Comparison of ENCODE assay signal across 17 mouse cellular contexts in genomic region chr4:84092509-84092908, GRCm38 (mm10).
DNase-seq lines count a peak whose midpoint lies in the region; ATAC-seq lines count a peak whose summit lies in the region.
"Had no signal": no experiment of that assay in that cellular context is flagged by ENCODE, and none has a peak within 500 bp of the region (broad histone marks: within the 10 kb centered on the region; RNA-seq: fewer than 3 reads in every experiment).

No protein-coding gene starts in this region.

- ATAC-seq in heart, embryonic 14.5 days (ENCODE audit: insufficient number of reproducible peaks, insufficient read depth, low FRiP score, low read depth) = peak; percentile 71; the same call in 1 of the 2 replicates
- peak; percentile 81 for ATAC-seq in hindbrain, embryonic 16.5 days
- no peak for ATAC-seq in forebrain, embryonic 13.5 days

- no peak overlapping the region for H3K9ac ChIP-seq in heart, embryonic 14.5 days (ENCODE audit: low read length)
- H3K9ac ChIP-seq in hindbrain, embryonic 16.5 days (ENCODE audit: low read depth, low read length) = no peak overlapping the region
- no peak overlapping the region for H3K9ac ChIP-seq in forebrain, embryonic 13.5 days

- H3K36me3 ChIP-seq in heart, embryonic 14.5 days (ENCODE audit: control insufficient read depth, insufficient read depth, low read length) = no peaks in the 10 kb centered on the region
- no peaks in the 10 kb centered on the region for H3K36me3 ChIP-seq in hindbrain, embryonic 16.5 days (ENCODE audit: control insufficient read depth, insufficient read depth, low read length)
- no peaks in the 10 kb centered on the region for H3K36me3 ChIP-seq in forebrain, embryonic 13.5 days (ENCODE audit: poor library complexity, severe bottlenecking)
- H3K36me3 ChIP-seq: forebrain, embryonic 10.5 days had no signal

- intact Hi-C loops in heart, postnatal 10 days (cut with DNase I) = no loop called here

- H3K4me2 ChIP-seq in heart, embryonic 14.5 days (ENCODE audit: low read length) = no peak overlapping the region
- no peak overlapping the region for H3K4me2 ChIP-seq in hindbrain, embryonic 16.5 days (ENCODE audit: low read length)
- H3K4me2 ChIP-seq in forebrain, embryonic 13.5 days = no peak overlapping the region

- H3K9me3 ChIP-seq in heart, embryonic 14.5 days (ENCODE audit: control insufficient read depth, low read length) = no peaks in the 10 kb centered on the region
- H3K9me3 ChIP-seq in hindbrain, embryonic 16.5 days (ENCODE audit: control insufficient read depth, low read length) = no peaks in the 10 kb centered on the region
- H3K9me3 ChIP-seq in forebrain, embryonic 13.5 days (replicated peaks) = no peaks in the 10 kb centered on the region
- H3K9me3 ChIP-seq: forebrain, embryonic 10.5 days had no signal

- 41% methylated on average over 9 of the region's 9 CpGs for WGBS in heart, embryonic 14.5 days
- WGBS in hindbrain, embryonic 16.5 days = 52% methylated on average over 9 of the region's 9 CpGs
- 76% methylated on average over 9 of the region's 9 CpGs for WGBS in forebrain, embryonic 13.5 days

- no peak overlapping the region for H3K4me3 ChIP-seq in heart, embryonic 14.5 days (ENCODE audit: control insufficient read depth in 1 of 2, insufficient read depth in 1 of 2, low read depth in 1 of 2, low read length in 2 of 2)
- no peak overlapping the region for H3K4me3 ChIP-seq in hindbrain, embryonic 16.5 days (ENCODE audit: low read length)
- no peak overlapping the region for H3K4me3 ChIP-seq in forebrain, embryonic 13.5 days
- H3K4me3 ChIP-seq: forebrain, embryonic 10.5 days; heart, adult 2 months; myocyte had no signal

- H3K27ac ChIP-seq in heart, embryonic 14.5 days (replicated peaks in 1 of 2; ENCODE audit: control insufficient read depth in 1 of 2, insufficient read depth in 1 of 2, low read depth in 2 of 2, low read length in 2 of 2) = no peak overlapping the region
- no peak overlapping the region for H3K27ac ChIP-seq in hindbrain, embryonic 16.5 days (ENCODE audit: low read depth, low read length)
- H3K27ac ChIP-seq in forebrain, embryonic 13.5 days = no peak overlapping the region
- H3K27ac ChIP-seq: forebrain, embryonic 10.5 days; heart, adult 2 months had no signal

- peaks cover 0 to 10% of the 10 kb centered on the region in 2 experiments; a peak in 1 of 4 replicates for H3K4me1 ChIP-seq in heart, embryonic 14.5 days (ENCODE audit: control insufficient read depth in 2 of 2, insufficient read depth in 2 of 2, low read length in 2 of 2)
- no peaks in the 10 kb centered on the region; the same call in 1 of the 2 replicates for H3K4me1 ChIP-seq in hindbrain, embryonic 16.5 days (ENCODE audit: control insufficient read depth, insufficient read depth, low read depth, low read length)
- H3K4me1 ChIP-seq in forebrain, embryonic 13.5 days = no peaks in the 10 kb centered on the region

- H3K27me3 ChIP-seq in heart, embryonic 14.5 days (ENCODE audit: control insufficient read depth, insufficient read depth, low read length) = no peaks in the 10 kb centered on the region
- no peaks in the 10 kb centered on the region for H3K27me3 ChIP-seq in hindbrain, embryonic 16.5 days (replicated peaks; ENCODE audit: control insufficient read depth, insufficient read depth, low read length)
- no peaks in the 10 kb centered on the region for H3K27me3 ChIP-seq in forebrain, embryonic 13.5 days
- H3K27me3 ChIP-seq: CH12.LX had no signal

- DNase-seq in cerebellum, postnatal 14 days = peak; percentile 39 to 50
- DNase-seq in cerebellum, postnatal 4 days (ENCODE audit: low spot score in 2 of 2) = no peak
- no peak for DNase-seq in heart, postnatal 10 days
- DNase-seq in MN1 (ENCODE audit: low spot score) = peak; percentile 50
- no peak for DNase-seq in adrenal gland, adult 18-20 months (ENCODE audit: low spot score in 2 of 2)
- DNase-seq: adrenal gland, postnatal 25 days; kidney, adult 11 months; kidney, postnatal 25 days; layer of hippocampus, adult 9-11 months; lung, adult 2 months had no signal

Comparison
In these comparisons a context has a peak if more than half of its experiments do, and no peak if none do; other contexts are left out.
1. DNase-seq: peak in cerebellum, postnatal 14 days (2 of 2) and MN1 (single experiment); none in cerebellum, postnatal 4 days (0 of 2), heart, postnatal 10 days (0 of 2) and adrenal gland, adult 18-20 months (0 of 2).